Mouse (Mus musculus) stomach, postnatal 0 days (tissue): ENCODE data around the gene Mrpl24. TPM values are rescaled to one million over a fixed set of nuclear protein-coding genes. Genes with fewer than 3 reads are reported as not detected.

ENCODE experiments used
- ATAC-seq: fragments of 200-750 bp; cut with Nextera tagmentation; 2 replicates; pipeline ENCODE4 v1.8.0; 2017; ENCODE audit not compliant: low FRiP score, low TSS enrichment
- DNase-seq: peaks from one replicate; pipeline ENCODE4 v3.0.0-alpha.2; 2016; ENCODE audit warnings: low spot score
- H3K27ac ChIP-seq: fragments of 300-500 bp; sonication (generic); replicated peaks from 2 replicates; pipeline ENCODE4 v1.5.1; 2014; ENCODE audit warnings: mild to moderate bottlenecking, control low read depth
- H3K27me3 ChIP-seq: fragments of 300-500 bp; sonication (generic); 2 replicates; pipeline ENCODE4 v1.6.1; 2014; ENCODE audit warnings: low read length; ENCODE audit not compliant: control insufficient read depth, insufficient read depth
- H3K36me3 ChIP-seq: fragments of 300-500 bp; sonication (generic); 2 replicates; pipeline ENCODE4 v1.6.1; 2014; ENCODE audit warnings: low read length, mixed read lengths; ENCODE audit not compliant: control insufficient read depth, insufficient read depth
- H3K4me1 ChIP-seq: fragments of 300-500 bp; sonication (generic); replicated peaks from 2 replicates; pipeline ENCODE4 v1.6.1; 2014; ENCODE audit warnings: antibody characterized with exemption; ENCODE audit not compliant: control insufficient read depth, insufficient read depth
- H3K4me2 ChIP-seq: fragments of 300-500 bp; sonication (generic); replicated peaks from 2 replicates; pipeline ENCODE4 v1.6.1; 2014; ENCODE audit warnings: low read depth, mild to moderate bottlenecking, control low read depth, moderate library complexity
- H3K4me3 ChIP-seq: fragments of 300-500 bp; sonication (generic); 2 replicates; pipeline ENCODE4 v1.5.1; 2014; ENCODE audit warnings: low read depth, low read length, control low read depth
- H3K9ac ChIP-seq: fragments of 300-500 bp; sonication (generic); 2 replicates; pipeline ENCODE4 v1.6.1; 2014; ENCODE audit warnings: mild to moderate bottlenecking, low read length, control low read depth, mixed read lengths
- H3K9me3 ChIP-seq: fragments of 300-500 bp; sonication (generic); 2 replicates; pipeline ENCODE4 v1.6.1; 2016; ENCODE audit warnings: low read length; ENCODE audit not compliant: control insufficient read depth
- CTCF ChIP-seq: IDR thresholded peaks from 2 replicates; pipeline ENCODE4 v1.5.1; 2016; ENCODE audit warnings: antibody characterized with exemption, low read depth, mild to moderate bottlenecking, moderate library complexity
- EP300 ChIP-seq: optimal IDR thresholded peaks from 2 replicates; pipeline ENCODE3; 2016; ENCODE audit warnings: antibody characterized with exemption
- WGBS: fragments of 180-500 bp; shearing (Covaris S2); extraction: QIAGEN DNeasy Blood & Tissue Kit; methylation state at CpG from one replicate; pipeline ENCODE4 v1.1.7; 2014; 5-methylcytosine and 5-hydroxymethylcytosine counted together
- polyA plus RNA-seq: library from polyadenylated mRNA; unstranded; fragments of >200 nt; fragmentation: Nextera tagmentation; extraction: Ambion mirVana; gene quantifications from 2 replicates; pipeline ENCODE4 v1.2.1, GENCODE M21; 2015

The Mrpl24 gene
- polyA plus RNA-seq, result 61.4 and 63.4 TPM in 2 replicates

DNA sequence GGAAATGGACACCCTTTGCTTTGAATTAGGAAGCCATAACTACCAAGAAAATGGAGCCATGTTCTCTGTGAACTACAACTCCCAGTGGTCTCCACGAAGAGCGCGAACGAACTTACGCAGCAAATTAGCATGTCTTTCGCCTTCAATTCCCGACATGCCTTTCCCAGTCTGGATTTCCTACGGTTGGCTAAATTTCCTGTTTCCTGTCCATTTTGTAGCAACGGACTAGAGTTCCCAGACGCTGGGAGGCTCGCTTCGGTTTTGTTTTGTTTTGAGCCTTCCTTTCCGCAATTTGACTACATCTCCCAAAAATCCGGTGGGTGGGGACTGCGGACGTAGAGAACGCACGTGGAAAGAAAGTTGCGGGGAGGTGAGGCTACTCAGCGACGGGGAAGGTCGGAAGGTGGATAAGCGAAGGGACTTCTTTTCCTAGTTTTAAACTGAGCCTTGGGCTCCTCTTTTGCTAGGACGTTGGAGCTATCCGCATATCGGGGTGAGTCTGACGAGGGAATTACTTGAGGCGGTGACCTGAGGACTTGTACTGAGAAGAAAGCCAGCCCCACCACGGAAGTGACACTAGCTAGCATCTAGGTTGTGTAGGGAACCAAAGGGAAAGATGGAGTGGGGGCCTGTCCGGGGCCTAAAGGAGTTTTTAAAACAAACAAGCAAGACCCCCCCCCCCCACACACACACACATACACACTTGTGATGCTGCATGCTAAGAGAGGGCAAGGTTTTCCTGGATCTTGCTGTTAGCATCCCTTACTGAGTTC, at the start of gene Mrpl24:
Gene Mrpl24 (plus strand): TSS at position 171 of the 773 bp plus-strand sequence.
- Histone ChIP-seq H3K27me3 (no peaks in the 10 kb centered on the region), H3K36me3 (peaks cover 17% of the 10 kb centered on the region), H3K9ac (peak within 1 kb of the TSS; percentile 71), H3K4me1 (no peaks in the 10 kb centered on the region; the same call in 1 of the 2 replicates), H3K9me3 (no peaks in the 10 kb centered on the region), H3K27ac (peak within 1 kb of the TSS; percentile 86), H3K4me2 (peak within 1 kb of the TSS; percentile 72), H3K4me3 (peak within 1 kb of the TSS; percentile 63)
- DNase-seq (peak; percentile 78), ATAC-seq (peak; percentile 89)
- under 1% methylated on average over 30 of the region's 30 CpGs for WGBS
- TF ChIP-seq EP300 (no peak), CTCF (0 out of 2 replicates have a peak, but pooled peaks have one; percentile 4)

DNA sequence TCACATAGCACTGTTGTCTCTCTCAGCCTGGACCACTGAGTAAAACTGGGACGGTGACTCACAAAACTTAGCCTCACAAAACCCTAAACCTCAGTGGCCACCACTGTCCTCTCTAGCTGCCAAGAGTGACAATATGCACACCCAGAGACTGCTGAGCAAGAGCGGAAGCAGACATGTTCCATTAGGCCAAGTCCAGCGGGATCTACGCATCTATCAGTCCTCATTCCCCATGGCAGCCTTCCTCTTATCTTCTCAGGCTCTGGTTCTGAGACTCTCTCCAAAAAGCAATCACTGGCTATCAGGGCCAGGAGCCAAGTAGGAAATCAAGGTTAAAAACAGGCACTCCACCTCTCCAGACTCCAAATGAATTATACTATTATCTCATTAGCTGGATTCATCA, 41.6 kb upstream of the Mrpl24 start:
- no peak overlapping the region for H3K27ac ChIP-seq
- H3K4me2 ChIP-seq, result no peak overlapping the region
- H3K4me1 ChIP-seq, result no peaks in the 10 kb centered on the region
- no peak overlapping the region for H3K4me3 ChIP-seq
- peaks cover 5% of the 10 kb centered on the region; the same call in 1 of the 2 replicates for H3K36me3 ChIP-seq
- H3K27me3 ChIP-seq, result no peaks in the 10 kb centered on the region
- TF ChIP-seq EP300, result no peak
- TF ChIP-seq CTCF, result no peak
- ATAC-seq (no peak), DNase-seq (no peak)
- no peak overlapping the region for H3K9ac ChIP-seq
- WGBS, result 86% methylated on average over 4 of the region's 4 CpGs
- no peaks in the 10 kb centered on the region for H3K9me3 ChIP-seq

DNA sequence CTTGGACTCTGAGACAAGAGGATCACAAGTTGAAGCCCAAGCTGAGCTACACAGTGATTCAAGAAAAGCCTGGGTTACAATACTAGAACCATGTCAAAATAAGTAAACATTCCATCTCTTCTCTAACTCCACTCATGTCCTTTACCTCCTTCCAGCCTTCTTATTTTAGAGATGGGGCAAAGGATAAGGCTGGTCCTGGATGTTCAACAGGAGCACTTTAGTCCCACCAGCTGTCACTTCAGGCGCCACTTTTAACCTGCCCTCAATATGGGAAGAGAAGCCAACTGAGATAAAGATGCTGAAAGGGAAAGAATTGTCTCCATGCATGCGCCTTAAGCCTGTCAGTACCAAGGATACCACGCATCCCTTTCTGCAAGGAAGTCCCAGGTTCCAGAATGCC, 35.0 kb upstream of the Mrpl24 start:
- Histone ChIP-seq H3K9ac (peak overlapping the region; percentile 93), H3K4me2 (peak overlapping the region; percentile 75), H3K27me3 (no peaks in the 10 kb centered on the region), H3K36me3 (0 out of 2 replicates have a peak, but pooled peaks cover 5% of the 10 kb centered on the region), H3K9me3 (no peaks in the 10 kb centered on the region), H3K4me1 (peaks cover 5% of the 10 kb centered on the region), H3K4me3 (peak overlapping the region; percentile 90), H3K27ac (no peak overlapping the region)
- no peak for TF ChIP-seq EP300
- no peak for TF ChIP-seq CTCF
- no peak for DNase-seq
- WGBS, result 1% methylated on average over 3 of the region's 3 CpGs
- ATAC-seq, result no peak

DNA sequence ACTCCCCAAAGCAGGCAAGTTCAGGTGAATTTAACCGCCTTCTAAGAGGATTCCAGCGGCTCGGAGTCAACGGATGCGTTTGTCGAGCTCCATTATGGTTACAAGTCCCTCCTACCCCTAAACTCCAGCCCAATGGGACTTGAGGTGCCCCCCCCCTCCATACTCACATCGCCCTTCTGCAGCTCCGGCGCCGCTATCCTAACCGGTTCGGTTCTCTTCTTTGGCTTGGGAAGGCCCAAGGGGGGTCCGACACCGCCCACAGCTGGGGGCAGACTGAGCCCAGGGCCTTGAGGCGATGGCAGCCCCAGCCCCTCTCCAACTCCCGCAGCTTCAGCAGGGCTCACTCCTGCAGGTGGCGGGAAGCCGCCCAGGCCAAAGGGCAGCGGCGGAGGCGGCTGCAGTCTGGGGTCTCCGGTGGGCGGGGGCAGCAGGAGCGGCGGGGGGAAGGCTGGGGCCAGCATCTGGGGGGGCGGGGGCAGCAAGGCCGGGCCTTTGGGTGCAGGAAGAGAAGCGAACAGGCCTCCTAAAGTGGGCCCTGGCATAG, 34.5 kb upstream of the Mrpl24 start:
- DNase-seq (peak; percentile 55), ATAC-seq (peak; percentile 26)
- Histone ChIP-seq H3K27me3 (no peaks in the 10 kb centered on the region), H3K27ac (peak overlapping the region; percentile 89), H3K4me3 (peak overlapping the region; percentile 90), H3K9me3 (no peaks in the 10 kb centered on the region), H3K36me3 (0 out of 2 replicates have a peak, but pooled peaks cover 5% of the 10 kb centered on the region), H3K4me1 (peaks cover 5% of the 10 kb centered on the region), H3K4me2 (peak overlapping the region; percentile 75), H3K9ac (peak overlapping the region; percentile 93)
- TF ChIP-seq EP300, result no peak
- 0 out of 2 replicates have a peak, but pooled peaks have one; percentile 5 for TF ChIP-seq CTCF
- under 1% methylated on average over 23 of the region's 28 CpGs for WGBS

DNA sequence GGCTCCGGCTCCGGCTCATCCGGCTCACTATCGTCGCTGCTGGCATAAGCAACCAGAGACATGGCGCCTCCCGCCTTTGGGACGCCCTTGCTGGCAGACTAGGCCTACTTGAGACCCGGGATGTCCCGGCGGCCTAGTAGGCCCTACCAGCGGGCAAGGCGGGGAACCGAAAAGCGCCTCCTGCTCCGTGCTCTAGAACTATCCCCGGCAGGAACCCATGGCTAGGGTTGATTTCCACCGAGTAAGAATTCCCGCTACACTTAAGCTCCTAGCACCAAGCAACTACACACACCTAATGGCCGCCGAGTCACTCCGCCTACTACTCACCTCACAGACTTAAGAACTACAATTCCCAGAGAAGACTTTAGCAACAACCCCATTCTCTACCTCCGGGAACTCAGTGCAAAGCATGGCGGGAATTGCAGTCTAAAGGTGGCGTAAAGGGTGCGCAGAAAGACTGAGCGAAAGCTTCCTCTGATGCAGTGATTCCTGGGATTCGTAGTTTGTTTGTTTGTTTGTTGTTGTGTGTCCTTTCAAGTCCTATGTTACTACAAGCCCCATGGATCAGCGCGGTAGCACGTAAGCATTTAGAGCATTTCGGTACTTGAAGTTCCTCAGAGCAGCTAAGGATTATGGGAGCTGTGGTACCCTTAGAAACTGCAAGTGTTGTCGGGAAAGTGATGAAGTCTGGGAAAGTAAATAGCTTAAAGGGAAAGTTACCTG, 33.9 kb upstream of the Mrpl24 start, which contains the start of gene Prcc:
Gene Prcc (minus strand): TSS at position 328 of the 723 bp plus-strand sequence.
- H3K4me1 ChIP-seq, result peaks cover 5% of the 10 kb centered on the region
- peak within 1 kb of the TSS; percentile 75 for H3K4me2 ChIP-seq
- peak within 1 kb of the TSS; percentile 89 for H3K27ac ChIP-seq
- H3K27me3 ChIP-seq, result no peaks in the 10 kb centered on the region
- ATAC-seq (peak; percentile 98), DNase-seq (peak; percentile 91)
- H3K9ac ChIP-seq, result peak within 1 kb of the TSS; percentile 93
- H3K9me3 ChIP-seq, result no peaks in the 10 kb centered on the region
- 0 out of 2 replicates have a peak, but pooled peaks cover 3% of the 10 kb centered on the region for H3K36me3 ChIP-seq
- H3K4me3 ChIP-seq, result peak within 1 kb of the TSS; percentile 90
- WGBS, result under 1% methylated on average over 31 of the region's 33 CpGs
- TF ChIP-seq CTCF (no peak), EP300 (no peak)
